Mouse (Mus musculus) C2C12 (cell line): ENCODE measurements around the gene Prickle2.

Source experiments
- CTCF ChIP-seq: IDR thresholded peaks from one replicate; pipeline ENCODE4 v1.5.1; 2011; ENCODE audit not compliant: control insufficient read depth, insufficient read depth, insufficient read length
- USF1 ChIP-seq: IDR thresholded peaks from one replicate; pipeline ENCODE4 v1.6.1; 2011; ENCODE audit warnings: low read depth, mild to moderate bottlenecking, control low read depth, moderate library complexity

DNA sequence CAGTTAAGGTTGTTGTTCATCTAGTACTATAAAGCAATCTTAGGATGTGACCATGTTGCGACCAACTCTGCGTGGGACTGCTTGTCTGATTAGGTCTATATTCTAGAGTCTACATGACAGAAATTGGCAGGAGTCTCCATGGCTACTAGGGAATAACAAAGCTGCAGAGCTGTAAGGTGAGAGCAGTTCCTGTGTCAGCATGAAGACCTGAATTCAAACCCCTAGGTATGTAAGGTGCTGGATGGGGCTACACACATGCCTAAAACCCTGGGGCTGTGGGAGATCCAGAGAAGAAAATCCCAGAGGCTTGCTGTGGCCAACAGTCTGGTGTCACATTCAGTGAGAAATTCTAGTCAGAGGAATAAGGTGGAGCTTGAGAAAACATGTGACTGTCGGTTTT, 78.2 kb downstream of the Prickle2 start:
- TF ChIP-seq CTCF (no peak), USF1 (no peak)
